ENCODE assay signal across 18 mouse cellular contexts in the genomic region with DNA sequence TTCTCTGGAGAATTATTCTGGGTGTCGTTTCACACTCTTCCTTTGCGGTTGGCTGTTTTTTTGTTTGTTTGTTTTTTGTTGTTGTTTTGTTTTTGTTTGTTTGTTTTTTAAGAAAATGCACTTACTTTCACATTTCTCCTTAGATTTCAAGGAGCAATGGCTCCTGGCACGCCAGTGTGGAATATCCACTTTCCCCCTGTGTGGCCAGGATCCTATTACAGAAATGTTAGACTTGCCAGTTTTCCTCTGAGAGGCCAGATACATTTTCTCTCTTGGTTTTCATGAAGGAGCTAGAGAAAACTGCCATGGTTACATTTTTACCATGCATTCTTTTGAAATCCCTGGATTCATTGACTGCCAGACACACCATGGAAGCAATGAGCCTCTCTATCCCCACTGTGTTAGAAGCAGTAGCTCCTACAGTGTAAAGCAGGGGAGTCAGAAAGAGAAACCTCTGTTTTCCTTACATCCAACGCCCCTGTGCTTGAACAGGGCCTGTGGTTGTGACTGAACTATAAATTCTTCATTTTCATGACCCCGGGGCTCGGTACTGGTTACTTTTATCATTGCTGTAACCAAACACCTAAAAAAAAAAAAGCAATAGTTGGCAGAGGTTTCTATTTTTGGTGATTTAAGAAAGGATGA.
"Had no signal": no experiment of that assay in that cellular context is flagged by ENCODE, and none has a peak within 500 bp of the region (broad histone marks: within the 10 kb centered on the region; RNA-seq: fewer than 3 reads in every experiment).

No protein-coding gene starts in this region.

- H3K4me3 ChIP-seq: left cerebral cortex, adult 2 months; liver, embryonic 12.5 days; liver, embryonic 15.5 days; lung, embryonic 15.5 days; megakaryocyte, embryonic 14.5 days; midbrain, embryonic 10.5 days; midbrain, embryonic 13.5 days had no signal

- H3K36me3 ChIP-seq: liver, embryonic 12.5 days; liver, embryonic 15.5 days; lung, embryonic 15.5 days; midbrain, embryonic 10.5 days; midbrain, embryonic 13.5 days had no signal

- H3K27ac ChIP-seq: left cerebral cortex, adult 2 months; liver, embryonic 12.5 days; liver, embryonic 15.5 days; lung, embryonic 15.5 days; midbrain, embryonic 10.5 days; midbrain, embryonic 13.5 days had no signal

- ATAC-seq: liver, embryonic 12.5 days; midbrain, embryonic 13.5 days; midbrain, embryonic 16.5 days had no signal

- H3K27me3 ChIP-seq: liver, embryonic 12.5 days; liver, embryonic 15.5 days; lung, embryonic 15.5 days; midbrain, embryonic 13.5 days had no signal

- H3K4me2 ChIP-seq: liver, embryonic 12.5 days; liver, embryonic 15.5 days; lung, embryonic 15.5 days; midbrain, embryonic 13.5 days had no signal

- H3K9ac ChIP-seq: liver, embryonic 12.5 days; liver, embryonic 15.5 days; lung, embryonic 15.5 days; midbrain, embryonic 13.5 days had no signal

- DNase-seq: kidney, adult 2 months; kidney, postnatal 10 days; kidney, postnatal 36 days; layer of hippocampus, postnatal 36 days; liver; lung, adult 18-20 months; lung, postnatal 10 days; lung, postnatal 36 days; thymus, adult 18-20 months; thymus, postnatal 36 days had no signal

- H3K4me1 ChIP-seq: liver, embryonic 12.5 days; liver, embryonic 15.5 days; lung, embryonic 15.5 days; megakaryocyte, embryonic 14.5 days; midbrain, embryonic 10.5 days; midbrain, embryonic 13.5 days had no signal

- H3K9me3 ChIP-seq: liver, embryonic 12.5 days; liver, embryonic 15.5 days; lung, embryonic 15.5 days; midbrain, embryonic 10.5 days; midbrain, embryonic 13.5 days had no signal
